Mouse (Mus musculus): ENCODE measurements around the gene Olfr275.
"Not testable (repeated sequence)": the region's sequence is repeated elsewhere in the genome, so short reads cannot be mapped to it uniquely, and the experiment has no call there.

Gene Olfr275

DNA sequence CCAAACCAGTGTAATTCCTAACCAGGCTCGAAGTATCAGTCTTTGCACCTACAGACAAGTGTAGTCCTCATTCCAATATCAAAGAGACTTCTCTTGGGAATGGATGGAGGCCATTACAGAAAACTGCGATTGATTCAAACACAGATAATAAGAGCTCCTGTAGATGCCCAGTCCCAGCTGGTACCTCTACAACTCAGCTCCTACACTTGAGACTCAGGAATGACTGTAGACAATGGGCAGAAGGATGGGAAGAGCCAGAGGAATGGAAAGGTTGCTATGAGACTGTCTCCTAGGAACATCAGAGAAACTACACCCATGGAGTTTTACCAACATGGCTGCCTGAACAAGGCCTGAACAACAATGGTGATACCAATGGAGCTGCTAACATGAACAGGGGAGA, at the start of gene Olfr275:
TSS of gene Olfr275 (plus strand) at position 301 of the 400 bp plus-strand sequence.
- no peak for DNase-seq

DNA sequence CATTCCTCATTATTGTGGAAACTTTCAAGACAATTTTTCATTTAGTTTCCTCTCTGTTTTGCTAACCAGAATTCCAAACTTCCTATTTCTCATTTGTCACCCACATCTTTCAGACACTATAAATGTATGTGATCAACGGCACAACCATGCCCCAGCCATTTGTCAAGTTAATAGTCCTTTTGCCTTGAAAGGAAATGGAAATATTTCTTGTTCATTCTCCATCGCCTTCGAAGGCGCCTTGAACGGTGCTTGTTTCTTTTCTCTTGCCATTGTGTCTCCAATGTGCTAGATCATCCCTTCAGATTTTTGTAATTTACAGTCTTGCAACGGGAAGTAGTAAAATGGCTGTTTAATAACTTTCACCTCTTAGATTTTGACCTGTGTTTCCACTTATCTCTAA, 48.8 kb upstream of the Olfr275 start:
- DNase-seq = no peak

DNA sequence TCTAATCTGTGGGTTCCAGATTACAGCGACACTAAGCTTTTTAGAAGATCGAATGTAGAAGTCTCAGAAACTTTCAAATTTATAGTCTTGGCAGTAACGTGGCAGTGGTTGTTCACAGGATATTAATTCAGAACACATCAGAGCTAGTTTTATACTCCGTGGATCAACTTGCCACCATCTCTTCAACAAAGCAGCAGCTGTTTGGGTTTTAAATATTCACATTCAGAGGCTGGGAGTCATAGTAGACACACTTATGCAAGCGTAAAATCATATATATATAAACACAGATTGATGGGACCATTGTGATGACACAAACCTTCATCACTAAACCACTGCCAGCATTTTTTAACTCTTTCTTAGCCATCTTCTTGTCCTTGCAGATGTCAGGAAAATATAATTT, 42.2 kb upstream of the Olfr275 start:
- DNase-seq = no peak

DNA sequence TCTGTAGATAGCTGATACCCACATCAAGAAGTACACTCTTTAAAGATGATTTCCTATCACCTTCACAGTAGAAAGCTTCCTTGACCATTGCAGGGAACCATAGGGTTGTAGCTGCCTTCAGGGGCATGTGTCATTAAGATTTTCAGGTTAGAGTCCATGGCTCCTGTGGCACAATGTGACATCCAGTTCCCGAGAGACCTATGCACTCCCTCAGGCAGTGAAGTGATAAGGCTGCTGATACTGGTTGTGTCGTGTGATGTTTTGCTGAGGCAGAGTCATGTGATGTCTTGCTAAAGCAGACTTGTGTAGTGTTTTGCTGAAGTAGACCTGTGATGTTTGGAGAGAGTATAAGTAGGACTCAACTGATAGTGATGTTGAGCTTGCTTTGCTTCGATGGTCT, 14.4 kb upstream of the Olfr275 start:
- no peak for DNase-seq

DNA sequence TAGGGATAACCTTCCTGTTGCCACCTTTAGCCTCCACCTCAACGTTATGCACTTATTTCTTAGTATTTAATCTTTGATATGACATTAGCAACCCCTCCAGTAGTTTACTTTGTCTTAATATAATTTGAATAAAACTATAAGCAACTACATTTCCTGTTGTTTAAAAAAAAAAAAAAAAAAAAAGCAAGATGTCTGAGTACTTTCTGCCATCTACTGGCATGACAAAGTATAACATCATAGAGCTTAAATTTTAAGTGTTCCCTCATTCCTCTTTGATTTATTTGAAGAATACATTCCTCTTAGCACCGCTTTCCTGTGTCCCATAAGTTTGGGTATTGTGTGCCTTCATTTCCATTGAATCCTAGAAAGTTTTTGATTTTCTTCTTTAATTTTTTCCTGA, 2.5 kb upstream of the Olfr275 start:
- DNase-seq = no peak

DNA sequence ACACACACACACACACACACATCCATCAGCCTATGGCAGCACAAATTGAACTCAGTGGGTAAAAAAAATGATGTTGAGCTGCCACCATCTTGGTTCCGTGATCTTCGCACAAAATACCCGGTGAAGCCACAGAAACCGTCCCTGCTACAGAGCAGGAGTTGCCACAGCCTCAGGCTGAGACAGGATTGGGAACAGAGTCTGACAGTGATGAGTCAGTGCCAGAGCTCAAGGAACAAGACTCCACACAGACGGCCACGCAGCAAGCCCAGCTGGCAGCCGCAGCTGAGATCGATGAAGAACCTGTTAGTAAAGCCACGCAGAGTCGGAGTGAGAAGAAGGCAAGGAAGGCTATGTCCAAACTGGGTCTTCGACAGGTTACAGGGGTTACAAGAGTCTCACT, 7.0 kb downstream of the Olfr275 start:
- no peak for DNase-seq

DNA sequence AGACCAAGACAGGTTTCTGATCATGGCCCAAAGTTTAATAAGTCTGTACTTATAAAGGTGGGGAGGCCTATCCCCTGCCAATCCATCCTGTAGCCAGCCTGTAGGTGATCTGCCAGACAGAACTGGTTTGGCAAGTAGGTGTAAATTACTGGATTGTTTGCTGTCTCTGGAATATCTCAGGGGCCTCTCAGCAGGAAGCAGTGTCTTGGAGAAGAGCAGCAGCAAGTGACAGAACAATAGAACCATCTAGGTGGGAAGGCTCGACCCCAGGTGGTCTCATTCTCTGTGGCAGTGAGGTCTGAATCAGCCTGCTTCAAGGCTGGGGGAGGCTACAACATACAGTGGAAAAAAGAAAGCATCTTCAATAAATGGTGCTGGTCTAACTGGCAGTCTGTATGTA, 31.0 kb downstream of the Olfr275 start:
- DNase-seq = not testable (repeated sequence)

DNA sequence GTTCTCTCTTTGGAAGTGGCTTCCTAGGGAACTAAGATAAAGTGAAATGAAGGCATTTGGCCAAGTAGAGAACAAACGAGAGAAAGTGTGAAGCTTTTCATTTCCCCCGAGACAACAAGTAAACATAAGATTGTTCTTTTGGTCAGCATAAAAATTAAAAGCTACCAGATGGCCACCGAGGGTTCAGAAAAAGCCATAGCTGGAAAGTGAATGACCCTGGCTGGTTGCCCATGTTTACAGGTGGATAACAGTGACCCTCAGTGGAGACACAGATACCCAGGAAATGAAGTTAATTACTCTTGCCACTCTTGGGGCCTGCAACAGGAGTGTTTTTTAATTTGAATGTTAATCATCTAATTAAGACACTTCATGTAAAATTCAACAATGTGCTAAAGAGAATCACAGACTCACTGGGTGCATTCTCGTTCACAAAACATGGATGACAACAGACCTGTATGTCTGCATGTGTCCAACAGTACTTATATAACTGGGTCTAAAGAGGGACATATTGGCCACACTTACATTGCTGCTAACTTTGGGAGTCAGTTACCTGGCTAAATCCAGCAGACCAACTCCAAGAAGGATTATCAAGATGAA, 34.7 kb downstream of the Olfr275 start:
- DNase-seq = no peak

DNA sequence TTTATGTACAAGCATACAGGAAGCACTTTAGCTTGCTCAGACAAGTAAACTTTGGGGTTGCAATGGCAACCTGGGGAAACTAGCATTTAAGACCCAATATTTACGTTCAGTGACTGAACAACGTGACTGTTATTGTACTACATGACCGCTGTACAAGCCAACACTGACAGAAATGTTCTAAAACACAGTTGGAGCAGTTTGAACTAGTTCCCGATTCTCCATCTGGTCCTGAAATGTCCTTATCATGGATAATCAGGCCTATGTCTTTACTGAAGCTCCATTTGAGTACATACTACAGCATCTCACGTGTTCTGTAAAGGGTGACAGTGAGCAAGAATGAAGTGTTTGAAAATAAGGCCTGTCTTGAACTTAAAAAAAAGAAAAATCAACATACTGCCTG, 35.3 kb downstream of the Olfr275 start:
- DNase-seq = no peak

DNA sequence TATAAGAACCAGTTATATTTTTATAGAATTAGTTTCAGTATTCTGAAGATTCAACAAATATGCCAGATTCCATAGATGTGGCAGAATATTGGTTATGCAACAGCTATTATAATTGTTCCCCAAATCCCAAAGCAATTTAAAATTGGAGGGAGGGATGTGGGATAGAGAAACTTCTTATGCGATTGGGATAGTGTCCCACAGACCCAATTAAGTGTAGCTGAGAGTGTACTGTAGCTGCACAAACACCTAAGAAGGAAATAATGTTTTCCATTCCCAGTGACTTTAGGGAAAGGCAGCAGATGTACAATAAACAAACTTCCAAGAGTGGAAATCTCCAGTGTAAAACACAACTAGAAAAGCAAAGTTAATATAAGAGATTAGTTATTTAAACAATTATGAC, 44.7 kb downstream of the Olfr275 start, which contains the start of gene Olfr273:
TSS of gene Olfr273 (minus strand) at position 101 of the 400 bp plus-strand sequence.
- no peak for DNase-seq

DNA sequence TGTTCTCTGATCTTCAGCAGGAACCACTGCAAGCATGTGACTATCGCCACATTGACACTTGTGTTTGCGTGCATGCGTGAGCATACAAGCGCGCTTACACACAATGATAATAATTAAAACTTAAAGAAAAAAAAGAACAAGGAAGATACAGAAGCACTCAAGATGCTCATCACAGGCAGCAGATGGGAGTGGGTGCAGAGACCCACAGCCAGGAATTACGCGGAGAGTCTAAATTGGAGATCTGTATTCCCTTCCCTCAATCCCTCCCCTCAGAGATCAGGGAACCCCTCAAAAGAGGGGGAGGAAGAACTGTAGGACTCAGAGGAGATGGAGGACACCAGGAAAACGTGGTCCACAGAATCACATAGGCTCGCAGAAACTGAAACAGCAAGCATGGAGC, 49.8 kb downstream of the Olfr275 start:
- DNase-seq = no peak
